Mouse (Mus musculus): ENCODE measurements around the gene Taar2. TPM values are rescaled to one million over a fixed set of nuclear protein-coding genes. Genes with fewer than 3 reads are reported as not detected.
A peak's percentile ranks its signal among the peaks of the same experiment; 100 is the strongest.

The Taar2 gene
- polyA plus RNA-seq (2015; fragmentation: Nextera tagmentation; extraction: Ambion mirVana), result not detected in 2 replicates

- no peak within 1 kb of the TSS for H3K27ac ChIP-seq (ENCODE audit: low read length)
- ATAC-seq (ENCODE audit: low read depth), result no peak
- no peak within 1 kb of the TSS for H3K9ac ChIP-seq (ENCODE audit: low read depth, low read length)
- 50% methylated on average over 6 of the region's 6 CpGs for WGBS (ENCODE audit: insufficient replicate concordance)
- no peaks in the 10 kb centered on the region for H3K27me3 ChIP-seq (ENCODE audit: control insufficient read depth, insufficient read depth, low read depth, low read length)
- no peaks in the 10 kb centered on the region for H3K4me1 ChIP-seq (ENCODE audit: control insufficient read depth, low read depth, low read length)
- H3K4me3 ChIP-seq (ENCODE audit: low read depth, low read length), result no peak within 1 kb of the TSS
- H3K4me2 ChIP-seq (ENCODE audit: low read depth, low read length), result no peak within 1 kb of the TSS
- no peaks in the 10 kb centered on the region for H3K9me3 ChIP-seq (replicated peaks; ENCODE audit: control insufficient read depth, low read length)
- no peaks in the 10 kb centered on the region for H3K36me3 ChIP-seq (ENCODE audit: control insufficient read depth, insufficient read depth)
These were observed at the start of gene Taar2 for GRCm38 (mm10) chr10:23938312-23938711. Gene Taar2 (plus strand): TSS chr10:23938572.

DNA sequence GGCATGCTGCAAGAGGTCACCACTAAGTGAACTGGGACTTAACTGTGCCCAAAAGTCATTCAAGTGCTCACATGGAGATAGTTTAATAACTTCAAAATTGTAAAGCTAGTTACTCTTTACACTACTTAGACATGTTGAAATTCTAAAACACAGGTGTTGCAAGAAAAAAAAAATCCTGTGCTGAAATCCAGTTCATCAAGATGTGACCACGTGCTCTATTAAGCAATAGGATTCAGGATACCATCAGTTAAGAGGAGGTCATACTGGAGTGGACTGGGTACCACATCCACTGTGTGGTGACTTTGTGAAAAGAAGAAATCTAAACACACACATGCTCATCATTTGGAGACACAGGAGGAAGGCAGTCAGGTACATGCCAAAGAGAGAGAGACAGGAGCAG lies 45.4 kb upstream of the Taar2 start:
- no peak for ATAC-seq (ENCODE audit: low read depth)

DNA sequence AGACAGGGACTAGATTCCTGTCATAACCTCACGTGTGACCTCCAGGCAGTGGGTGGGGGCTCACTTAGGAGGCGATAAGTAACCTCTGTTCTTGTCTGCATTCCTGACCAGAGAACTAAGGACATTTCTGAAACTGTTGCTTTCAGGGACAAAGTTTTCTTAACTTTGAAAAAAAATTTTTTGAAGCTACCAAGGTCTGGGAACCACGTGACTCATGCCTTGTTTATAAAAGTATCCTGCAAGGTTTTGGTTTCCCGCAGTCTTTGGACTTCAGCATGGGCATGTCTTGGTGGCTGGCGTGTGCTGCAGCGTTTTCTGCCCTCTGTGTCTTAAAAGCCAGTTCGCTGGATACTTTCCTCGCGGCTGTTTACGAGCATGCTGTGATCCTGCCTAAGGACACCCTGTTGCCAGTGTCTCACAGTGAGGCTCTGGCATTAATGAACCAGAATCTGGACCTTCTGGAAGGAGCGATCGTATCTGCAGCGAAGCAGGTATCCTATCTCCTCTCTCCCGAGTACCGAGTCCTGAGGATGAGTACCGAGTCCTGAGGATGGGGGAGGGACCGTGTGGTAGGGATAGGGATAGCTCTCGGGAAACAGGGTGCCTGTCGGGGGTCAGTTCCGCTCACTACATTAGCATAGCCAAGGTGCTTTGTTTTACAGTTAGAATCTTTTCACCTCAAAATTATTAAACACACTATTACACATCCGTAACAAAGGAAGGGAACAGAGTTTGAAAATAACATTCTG lies 43.6 kb upstream of the Taar2 start, which contains the start of gene Vnn1:
TSS of gene Vnn1 (plus strand) at position 88 of the 749 bp plus-strand sequence.
- 34% methylated on average over 21 of the region's 21 CpGs for WGBS (ENCODE audit: insufficient replicate concordance)
- H3K4me2 ChIP-seq (ENCODE audit: low read depth, low read length), result peak within 1 kb of the TSS; percentile 41
- no peak for ATAC-seq (ENCODE audit: low read depth)

More for the DNA sequence above, 45.4 kb upstream of the Taar2 start:
- Histone ChIP-seq H3K36me3 (ENCODE audit: control insufficient read depth, insufficient read depth) (no peaks in the 10 kb centered on the region), H3K4me3 (ENCODE audit: low read depth, low read length) (no peak overlapping the region), H3K27me3 (ENCODE audit: control insufficient read depth, insufficient read depth, low read depth, low read length) (no peaks in the 10 kb centered on the region), H3K4me2 (ENCODE audit: low read depth, low read length) (no peak overlapping the region), H3K27ac (ENCODE audit: low read length) (no peak overlapping the region), H3K9ac (ENCODE audit: low read depth, low read length) (no peak overlapping the region), H3K9me3 (replicated peaks; ENCODE audit: control insufficient read depth, low read length) (no peaks in the 10 kb centered on the region), H3K4me1 (ENCODE audit: control insufficient read depth, low read depth, low read length) (no peaks in the 10 kb centered on the region)
- 53% methylated on average over 1 of the region's 1 CpGs for WGBS (ENCODE audit: insufficient replicate concordance)

GRCm38 (mm10) chr10:23895376-23895775 lies 43.0 kb upstream of the Taar2 start:
- WGBS (ENCODE audit: insufficient replicate concordance), result 51% methylated on average over 7 of the region's 7 CpGs
- Histone ChIP-seq H3K27me3 (ENCODE audit: control insufficient read depth, insufficient read depth, low read depth, low read length) (no peaks in the 10 kb centered on the region), H3K9ac (ENCODE audit: low read depth, low read length) (no peak overlapping the region), H3K27ac (ENCODE audit: low read length) (no peak overlapping the region), H3K4me3 (ENCODE audit: low read depth, low read length) (no peak overlapping the region), H3K9me3 (replicated peaks; ENCODE audit: control insufficient read depth, low read length) (no peaks in the 10 kb centered on the region), H3K4me1 (ENCODE audit: control insufficient read depth, low read depth, low read length) (no peaks in the 10 kb centered on the region), H3K36me3 (ENCODE audit: control insufficient read depth, insufficient read depth) (no peaks in the 10 kb centered on the region), H3K4me2 (ENCODE audit: low read depth, low read length) (no peak overlapping the region)
- ATAC-seq (ENCODE audit: low read depth), result no peak

More for the DNA sequence above, 43.6 kb upstream of the Taar2 start, which contains the start of gene Vnn1:
- H3K27ac ChIP-seq (ENCODE audit: low read length), result no peak within 1 kb of the TSS
- no peaks in the 10 kb centered on the region for H3K27me3 ChIP-seq (ENCODE audit: control insufficient read depth, insufficient read depth, low read depth, low read length)
- no peaks in the 10 kb centered on the region for H3K9me3 ChIP-seq (replicated peaks; ENCODE audit: control insufficient read depth, low read length)
- no peaks in the 10 kb centered on the region for H3K36me3 ChIP-seq (ENCODE audit: control insufficient read depth, insufficient read depth)
- H3K4me3 ChIP-seq (ENCODE audit: low read depth, low read length), result peak within 1 kb of the TSS; percentile 23; the same call in 1 of the 2 replicates
- no peaks in the 10 kb centered on the region for H3K4me1 ChIP-seq (ENCODE audit: control insufficient read depth, low read depth, low read length)
- no peak within 1 kb of the TSS for H3K9ac ChIP-seq (ENCODE audit: low read depth, low read length)

DNA sequence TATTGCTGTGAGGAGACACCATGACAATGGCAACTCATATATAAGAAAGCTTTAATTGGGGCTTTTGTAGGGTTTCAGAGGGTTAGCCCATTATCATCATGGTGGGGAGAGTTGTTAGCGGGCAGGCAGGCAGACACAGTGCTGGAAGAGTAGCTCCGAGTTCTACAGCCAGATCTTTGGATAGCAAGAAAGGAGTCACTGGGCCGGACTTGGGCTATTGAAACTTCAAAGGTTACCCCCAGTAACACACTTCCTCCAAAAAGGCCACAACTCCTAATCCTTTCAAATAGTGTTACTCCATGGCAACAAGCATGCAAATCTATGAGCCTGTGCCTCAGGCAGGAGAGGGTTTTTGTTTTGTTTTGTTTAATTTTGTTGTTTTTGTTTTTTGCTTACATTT lies 37.3 kb upstream of the Taar2 start:
- Histone ChIP-seq H3K27me3 (ENCODE audit: control insufficient read depth, insufficient read depth, low read depth, low read length) (no peaks in the 10 kb centered on the region), H3K4me3 (ENCODE audit: low read depth, low read length) (no peak overlapping the region), H3K9me3 (replicated peaks; ENCODE audit: control insufficient read depth, low read length) (no peaks in the 10 kb centered on the region), H3K27ac (ENCODE audit: low read length) (no peak overlapping the region), H3K36me3 (ENCODE audit: control insufficient read depth, insufficient read depth) (no peaks in the 10 kb centered on the region), H3K9ac (ENCODE audit: low read depth, low read length) (no peak overlapping the region), H3K4me1 (ENCODE audit: control insufficient read depth, low read depth, low read length) (no peaks in the 10 kb centered on the region), H3K4me2 (ENCODE audit: low read depth, low read length) (no peak overlapping the region)
- 67% methylated on average over 3 of the region's 3 CpGs for WGBS (ENCODE audit: insufficient replicate concordance)
- ATAC-seq (ENCODE audit: low read depth), result no peak

- 66% methylated on average over 1 of the region's 1 CpGs for WGBS (ENCODE audit: insufficient replicate concordance)
These were observed 32.7 kb upstream of the Taar2 start for GRCm38 (mm10) chr10:23905661-23906060.

GRCm38 (mm10) chr10:23920056-23920455 lies 18.3 kb upstream of the Taar2 start, which contains the start of gene Taar1:
Gene Taar1 (plus strand): TSS chr10:23920356.
- ATAC-seq (ENCODE audit: low read depth), result no peak
- Histone ChIP-seq H3K36me3 (ENCODE audit: control insufficient read depth, insufficient read depth) (no peaks in the 10 kb centered on the region), H3K27ac (ENCODE audit: low read length) (no peak within 1 kb of the TSS), H3K9ac (ENCODE audit: low read depth, low read length) (no peak within 1 kb of the TSS), H3K4me1 (ENCODE audit: control insufficient read depth, low read depth, low read length) (no peaks in the 10 kb centered on the region), H3K4me2 (ENCODE audit: low read depth, low read length) (no peak within 1 kb of the TSS), H3K4me3 (ENCODE audit: low read depth, low read length) (no peak within 1 kb of the TSS), H3K9me3 (replicated peaks; ENCODE audit: control insufficient read depth, low read length) (no peaks in the 10 kb centered on the region), H3K27me3 (ENCODE audit: control insufficient read depth, insufficient read depth, low read depth, low read length) (no peaks in the 10 kb centered on the region)
- WGBS (ENCODE audit: insufficient replicate concordance), result 56% methylated on average over 4 of the region's 4 CpGs

More at GRCm38 (mm10) chr10:23905661-23906060, 32.7 kb upstream of the Taar2 start:
- Histone ChIP-seq H3K9me3 (replicated peaks; ENCODE audit: control insufficient read depth, low read length) (no peaks in the 10 kb centered on the region), H3K4me3 (ENCODE audit: low read depth, low read length) (no peak overlapping the region), H3K4me1 (ENCODE audit: control insufficient read depth, low read depth, low read length) (no peaks in the 10 kb centered on the region), H3K9ac (ENCODE audit: low read depth, low read length) (no peak overlapping the region), H3K4me2 (ENCODE audit: low read depth, low read length) (no peak overlapping the region), H3K27me3 (ENCODE audit: control insufficient read depth, insufficient read depth, low read depth, low read length) (no peaks in the 10 kb centered on the region), H3K36me3 (ENCODE audit: control insufficient read depth, insufficient read depth) (no peaks in the 10 kb centered on the region), H3K27ac (ENCODE audit: low read length) (no peak overlapping the region)
- ATAC-seq (ENCODE audit: low read depth), result no peak

DNA sequence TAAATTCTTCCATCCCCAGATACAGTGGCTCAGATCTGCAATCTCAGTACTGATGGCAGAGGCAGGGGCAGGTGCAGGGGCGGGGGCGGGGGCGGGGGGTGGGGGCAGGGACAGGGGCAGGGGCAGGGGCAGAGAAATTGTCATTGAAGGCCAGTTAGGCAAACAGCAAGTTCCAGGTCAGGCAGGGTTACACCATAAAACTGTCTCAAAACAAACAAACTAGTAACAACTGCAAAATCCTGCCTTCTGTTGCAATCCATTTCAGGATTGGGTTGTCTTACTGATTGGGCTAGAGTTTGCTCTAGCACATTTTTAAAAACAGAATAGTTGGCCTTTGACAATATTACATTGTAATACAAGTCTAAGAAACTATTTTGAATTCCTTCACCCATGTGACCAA lies 15.9 kb upstream of the Taar2 start:
- Histone ChIP-seq H3K9ac (ENCODE audit: low read depth, low read length) (no peak overlapping the region), H3K27ac (ENCODE audit: low read length) (no peak overlapping the region), H3K36me3 (ENCODE audit: control insufficient read depth, insufficient read depth) (no peaks in the 10 kb centered on the region), H3K27me3 (ENCODE audit: control insufficient read depth, insufficient read depth, low read depth, low read length) (no peaks in the 10 kb centered on the region), H3K4me1 (ENCODE audit: control insufficient read depth, low read depth, low read length) (no peaks in the 10 kb centered on the region), H3K4me2 (ENCODE audit: low read depth, low read length) (no peak overlapping the region), H3K4me3 (ENCODE audit: low read depth, low read length) (no peak overlapping the region), H3K9me3 (replicated peaks; ENCODE audit: control insufficient read depth, low read length) (no peaks in the 10 kb centered on the region)
- 51% methylated on average over 3 of the region's 3 CpGs for WGBS (ENCODE audit: insufficient replicate concordance)
- ATAC-seq (ENCODE audit: low read depth), result peak; percentile 79

DNA sequence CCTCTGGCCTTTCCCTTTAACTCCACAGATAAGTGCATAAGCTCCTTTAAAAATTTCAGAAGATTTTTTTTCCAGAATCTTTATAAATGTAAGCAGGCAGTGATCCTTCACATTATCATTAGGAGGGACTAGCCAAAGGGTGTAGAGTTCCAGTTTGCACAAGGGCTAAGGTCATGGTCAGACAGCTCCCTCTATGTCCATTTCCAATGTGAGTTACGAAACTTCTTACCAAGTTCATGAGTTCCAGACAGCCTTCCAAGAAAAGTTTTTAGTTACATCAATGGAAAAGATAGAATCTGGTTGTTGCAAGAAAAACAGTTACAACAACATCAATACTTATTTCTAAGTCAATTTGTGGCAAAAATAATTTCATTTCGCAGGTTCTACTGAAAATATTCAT lies 14.4 kb upstream of the Taar2 start:
- H3K27me3 ChIP-seq (ENCODE audit: control insufficient read depth, insufficient read depth, low read depth, low read length), result no peaks in the 10 kb centered on the region
- H3K4me1 ChIP-seq (ENCODE audit: control insufficient read depth, low read depth, low read length), result no peaks in the 10 kb centered on the region
- H3K4me2 ChIP-seq (ENCODE audit: low read depth, low read length), result no peak overlapping the region
- H3K36me3 ChIP-seq (ENCODE audit: control insufficient read depth, insufficient read depth), result no peaks in the 10 kb centered on the region
- WGBS (ENCODE audit: insufficient replicate concordance), result 48% methylated on average over 2 of the region's 2 CpGs
- H3K9me3 ChIP-seq (replicated peaks; ENCODE audit: control insufficient read depth, low read length), result no peaks in the 10 kb centered on the region
- no peak overlapping the region for H3K4me3 ChIP-seq (ENCODE audit: low read depth, low read length)
- ATAC-seq (ENCODE audit: low read depth), result no peak
- H3K9ac ChIP-seq (ENCODE audit: low read depth, low read length), result no peak overlapping the region
- H3K27ac ChIP-seq (ENCODE audit: low read length), result no peak overlapping the region

All from liver, embryonic 16.5 days (tissue).